Mouse (Mus musculus): ENCODE measurements around the gene Ldlrad3. TPM values are rescaled to one million over a fixed set of nuclear protein-coding genes. Genes with fewer than 3 reads are reported as not detected.

The Ldlrad3 gene
- polyA plus RNA-seq, 1 experiment from 2014 or later = 35.9 TPM

DNA sequence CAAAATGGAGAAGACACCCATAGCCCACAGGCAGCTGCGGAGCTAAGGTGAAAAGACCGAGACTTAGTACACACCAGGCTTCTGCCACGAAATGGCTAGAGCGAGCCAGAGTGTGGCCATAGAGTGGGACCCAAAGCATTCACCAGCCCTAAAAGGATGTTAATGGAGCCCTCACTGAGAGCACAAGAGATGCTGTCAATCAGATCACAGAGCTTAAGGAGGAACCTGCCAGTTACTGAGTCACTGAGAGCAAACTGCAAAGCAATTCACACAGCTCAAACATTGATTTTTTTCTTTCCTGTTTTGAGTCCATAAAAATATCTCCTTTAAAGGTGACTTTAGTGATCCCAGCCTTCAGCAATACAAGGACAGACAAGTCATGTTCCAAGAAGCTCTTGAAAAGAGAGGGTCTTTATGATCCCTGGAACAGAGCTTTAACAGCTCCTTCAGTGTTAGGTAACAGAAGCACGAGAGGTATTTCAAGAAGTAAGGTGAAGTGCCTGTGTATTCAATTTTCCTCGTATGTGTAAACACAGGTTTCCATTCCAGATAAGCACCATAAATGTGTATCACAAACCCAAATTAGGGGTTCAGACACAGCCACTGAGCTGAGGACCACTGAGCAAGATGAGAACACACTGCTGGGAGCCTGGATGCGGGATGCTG is 209.7 kb downstream of the Ldlrad3 start:
- ATAC-seq = no peak
- Histone ChIP-seq H3K27me3 (no peaks in the 10 kb centered on the region), H3K36me3 (ENCODE audit: poor library complexity, severe bottlenecking) (no peaks in the 10 kb centered on the region), H3K4me2 (no peak overlapping the region), H3K9ac (peak overlapping the region; percentile 8; the same call in 1 of the 2 replicates), H3K4me3 (no peak overlapping the region), H3K27ac (peak overlapping the region; percentile 95), H3K4me1 (peaks cover 90% of the 10 kb centered on the region), H3K9me3 (replicated peaks) (no peaks in the 10 kb centered on the region)
- 44% methylated on average over 7 of the region's 7 CpGs for WGBS

DNA sequence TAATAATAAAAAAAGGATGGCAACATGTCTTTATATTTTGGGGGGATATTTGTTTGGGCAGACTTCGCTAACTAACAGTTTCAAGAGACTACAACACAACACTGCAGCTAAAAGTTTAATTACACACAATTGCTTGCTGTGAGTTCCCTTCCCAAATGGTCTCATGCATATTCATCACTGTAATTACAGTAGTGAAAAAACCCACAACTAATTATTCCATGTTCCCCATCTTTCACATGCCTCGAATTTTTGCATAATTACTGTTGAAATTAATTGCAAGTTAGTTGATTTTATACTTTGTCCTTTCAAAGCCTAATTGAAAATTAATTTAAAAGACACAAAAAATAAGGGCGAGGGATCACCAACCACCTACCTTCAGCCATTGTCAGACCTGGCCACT is 212.4 kb downstream of the Ldlrad3 start:
- H3K36me3 ChIP-seq (ENCODE audit: poor library complexity, severe bottlenecking) = no peaks in the 10 kb centered on the region
- peak overlapping the region; percentile 51; the same call in 1 of the 2 replicates for H3K27ac ChIP-seq
- no peak overlapping the region for H3K4me2 ChIP-seq
- peak; percentile 44; the same call in 1 of the 2 replicates for ATAC-seq
- no peaks in the 10 kb centered on the region for H3K27me3 ChIP-seq
- no peak overlapping the region for H3K9ac ChIP-seq
- no peaks in the 10 kb centered on the region for H3K9me3 ChIP-seq (replicated peaks)
- WGBS = 33% methylated on average over 3 of the region's 3 CpGs
- H3K4me1 ChIP-seq = peaks cover 90% of the 10 kb centered on the region
- no peak overlapping the region for H3K4me3 ChIP-seq

DNA sequence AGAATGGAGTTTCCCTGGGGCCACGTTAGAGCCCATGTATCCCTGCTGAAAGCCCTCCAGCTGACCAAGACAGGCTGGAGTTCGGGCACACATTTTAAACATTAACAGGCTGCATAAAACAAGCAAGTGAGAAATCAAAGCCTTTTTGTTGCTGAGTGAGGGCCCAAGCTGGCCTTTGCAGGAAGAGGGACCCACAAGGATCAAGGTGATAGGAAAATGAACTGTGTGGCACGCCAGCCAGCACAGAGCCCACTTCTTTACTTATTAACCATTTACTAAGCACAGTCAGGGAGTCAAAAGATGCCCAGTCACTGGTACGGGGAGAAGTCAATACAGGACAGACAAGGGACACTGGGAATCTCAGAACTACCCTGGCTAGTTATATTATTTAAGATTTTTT is 218.6 kb downstream of the Ldlrad3 start:
- no peak overlapping the region for H3K4me3 ChIP-seq
- no peaks in the 10 kb centered on the region for H3K27me3 ChIP-seq
- H3K36me3 ChIP-seq (ENCODE audit: poor library complexity, severe bottlenecking) = no peaks in the 10 kb centered on the region
- H3K4me1 ChIP-seq = peaks cover 100% of the 10 kb centered on the region
- no peak overlapping the region for H3K9ac ChIP-seq
- H3K4me2 ChIP-seq = no peak overlapping the region
- 8% methylated on average over 4 of the region's 4 CpGs for WGBS
- no peak; the same call in 1 of the 2 replicates for ATAC-seq
- H3K9me3 ChIP-seq (replicated peaks) = no peaks in the 10 kb centered on the region
- peak overlapping the region; percentile 49 for H3K27ac ChIP-seq

DNA sequence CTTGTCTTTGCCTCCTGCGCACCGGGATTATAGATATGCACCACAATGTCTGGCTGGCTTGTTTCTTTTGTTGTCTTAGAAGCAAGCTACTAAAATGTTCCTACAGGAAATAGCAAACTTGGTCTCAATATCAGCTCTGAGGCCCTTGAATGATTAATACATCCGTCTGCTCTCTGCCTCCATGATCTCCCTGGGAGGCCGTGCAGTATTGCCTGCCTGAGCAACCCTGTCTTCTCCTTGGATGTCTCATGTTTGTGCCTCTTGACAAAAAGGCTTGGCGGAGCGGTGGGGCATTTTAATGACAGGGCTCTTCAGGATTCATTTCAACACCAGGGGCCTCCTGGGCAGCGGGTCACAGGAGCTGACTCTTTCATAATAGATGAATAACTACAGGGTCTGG is 219.0 kb downstream of the Ldlrad3 start:
- ATAC-seq = no peak
- H3K9ac ChIP-seq = no peak overlapping the region

DNA sequence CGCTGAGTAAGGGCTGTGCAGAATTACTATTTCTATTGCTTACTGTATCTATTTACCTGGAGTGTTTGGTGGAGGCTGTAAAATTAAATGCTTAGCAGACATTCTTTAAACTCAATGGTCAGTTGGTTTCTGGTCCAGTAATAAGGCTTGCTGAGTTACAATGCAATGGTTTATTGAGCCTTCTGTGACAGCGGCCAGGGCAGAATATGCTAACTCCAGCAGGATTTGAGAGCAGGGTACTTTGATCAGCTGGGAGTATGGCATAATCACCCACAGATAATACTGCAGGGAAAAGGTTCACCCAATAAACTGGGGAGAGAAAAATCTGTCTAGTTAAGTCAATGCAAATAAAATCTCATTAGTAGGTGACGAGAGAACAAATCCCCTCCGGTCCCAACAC is 220.2 kb downstream of the Ldlrad3 start:
- Histone ChIP-seq H3K36me3 (ENCODE audit: poor library complexity, severe bottlenecking) (no peaks in the 10 kb centered on the region), H3K4me1 (peaks cover 100% of the 10 kb centered on the region), H3K27me3 (no peaks in the 10 kb centered on the region), H3K4me2 (no peak overlapping the region), H3K9ac (no peak overlapping the region), H3K27ac (peak overlapping the region; percentile 37; the same call in 1 of the 2 replicates), H3K9me3 (replicated peaks) (no peaks in the 10 kb centered on the region), H3K4me3 (no peak overlapping the region)
- WGBS = 34% methylated on average over 4 of the region's 4 CpGs
- peak; percentile 11; the same call in 1 of the 2 replicates for ATAC-seq

More for the DNA sequence above, 219.0 kb downstream of the Ldlrad3 start:
- Histone ChIP-seq H3K36me3 (ENCODE audit: poor library complexity, severe bottlenecking) (no peaks in the 10 kb centered on the region), H3K4me3 (no peak overlapping the region), H3K27ac (peak overlapping the region; percentile 49; the same call in 1 of the 2 replicates), H3K4me1 (peaks cover 100% of the 10 kb centered on the region), H3K4me2 (no peak overlapping the region), H3K9me3 (replicated peaks) (no peaks in the 10 kb centered on the region), H3K27me3 (no peaks in the 10 kb centered on the region)
- WGBS = 14% methylated on average over 7 of the region's 7 CpGs

DNA sequence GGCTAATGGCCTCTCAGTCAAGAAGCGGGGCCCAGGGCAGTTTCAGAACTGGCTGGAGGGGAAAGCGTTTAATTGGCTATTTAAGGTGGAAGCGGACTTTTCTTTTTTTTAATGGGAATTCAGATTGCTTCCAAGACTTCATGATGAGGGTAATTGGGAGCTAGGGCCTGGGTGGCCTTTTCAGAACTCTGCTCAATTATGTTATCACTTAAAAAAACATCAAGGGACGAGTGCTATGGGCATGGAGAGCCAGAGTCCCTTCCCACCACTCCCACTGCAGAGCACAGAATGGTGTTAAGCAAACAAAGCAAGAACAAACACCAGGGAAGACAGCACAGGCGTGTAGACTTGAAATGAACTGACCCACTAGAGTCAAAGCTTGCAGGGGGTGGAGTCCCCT is 220.7 kb downstream of the Ldlrad3 start:
- H3K27me3 ChIP-seq = no peaks in the 10 kb centered on the region
- no peak overlapping the region for H3K4me2 ChIP-seq
- 12% methylated on average over 5 of the region's 5 CpGs for WGBS
- no peaks in the 10 kb centered on the region for H3K36me3 ChIP-seq (ENCODE audit: poor library complexity, severe bottlenecking)
- peaks cover 100% of the 10 kb centered on the region for H3K4me1 ChIP-seq
- H3K27ac ChIP-seq = peak overlapping the region; percentile 37; the same call in 1 of the 2 replicates
- H3K9ac ChIP-seq = no peak overlapping the region
- no peaks in the 10 kb centered on the region for H3K9me3 ChIP-seq (replicated peaks)
- H3K4me3 ChIP-seq = no peak overlapping the region
- ATAC-seq = peak; percentile 65

DNA sequence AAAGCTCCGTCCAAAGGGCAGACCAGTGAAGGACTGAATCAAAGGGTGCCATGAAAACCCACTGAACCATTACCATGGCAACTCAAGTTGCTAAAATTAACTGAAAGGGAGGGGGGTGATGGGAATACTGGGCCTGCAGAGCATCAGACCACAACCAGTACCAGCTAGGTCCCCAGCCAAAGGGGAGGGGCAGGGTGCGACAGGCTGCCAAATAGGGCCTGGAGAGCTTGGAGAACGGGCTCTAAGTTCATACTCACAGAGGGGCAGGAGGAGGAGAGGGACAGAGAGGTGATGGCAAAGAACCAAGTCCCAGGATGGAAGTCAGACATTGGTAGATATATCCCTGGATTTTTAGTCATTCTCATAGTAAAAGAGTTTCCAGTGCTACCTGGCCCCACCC is 222.8 kb downstream of the Ldlrad3 start:
- H3K4me2 ChIP-seq = no peak overlapping the region
- 41% methylated on average over 3 of the region's 3 CpGs for WGBS
- H3K27me3 ChIP-seq = no peaks in the 10 kb centered on the region
- H3K9me3 ChIP-seq (replicated peaks) = no peaks in the 10 kb centered on the region
- H3K4me3 ChIP-seq = no peak overlapping the region
- no peak overlapping the region for H3K27ac ChIP-seq
- H3K4me1 ChIP-seq = peaks cover 82% of the 10 kb centered on the region
- no peak overlapping the region for H3K9ac ChIP-seq
- ATAC-seq = no peak
- H3K36me3 ChIP-seq (ENCODE audit: poor library complexity, severe bottlenecking) = no peaks in the 10 kb centered on the region

DNA sequence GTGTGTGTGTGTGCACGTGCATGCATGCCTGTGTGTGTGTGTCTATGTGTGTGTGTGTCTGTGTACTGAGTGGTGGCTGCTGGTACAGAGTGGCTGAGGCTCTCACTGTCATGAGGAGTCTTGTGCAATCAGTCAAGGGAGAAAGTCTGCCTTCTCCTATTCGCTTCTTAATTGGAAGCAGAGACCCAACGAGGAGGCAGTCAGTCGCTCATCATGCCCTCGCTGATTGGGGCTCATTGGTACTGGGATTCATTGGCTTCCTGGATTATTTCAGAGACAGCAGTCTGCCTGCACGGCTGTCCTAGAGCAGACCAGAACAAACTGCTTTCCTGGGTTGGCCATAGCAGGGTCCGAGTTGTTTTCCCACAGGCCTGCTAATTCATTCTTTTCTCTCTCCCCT is 223.8 kb downstream of the Ldlrad3 start:
- 52% methylated on average over 7 of the region's 7 CpGs for WGBS
- Histone ChIP-seq H3K36me3 (ENCODE audit: poor library complexity, severe bottlenecking) (no peaks in the 10 kb centered on the region), H3K9me3 (replicated peaks) (no peaks in the 10 kb centered on the region), H3K4me1 (peaks cover 72% of the 10 kb centered on the region), H3K4me2 (no peak overlapping the region), H3K4me3 (no peak overlapping the region), H3K9ac (no peak overlapping the region), H3K27me3 (no peaks in the 10 kb centered on the region), H3K27ac (no peak overlapping the region; the same call in 1 of the 2 replicates)
- no peak for ATAC-seq

DNA sequence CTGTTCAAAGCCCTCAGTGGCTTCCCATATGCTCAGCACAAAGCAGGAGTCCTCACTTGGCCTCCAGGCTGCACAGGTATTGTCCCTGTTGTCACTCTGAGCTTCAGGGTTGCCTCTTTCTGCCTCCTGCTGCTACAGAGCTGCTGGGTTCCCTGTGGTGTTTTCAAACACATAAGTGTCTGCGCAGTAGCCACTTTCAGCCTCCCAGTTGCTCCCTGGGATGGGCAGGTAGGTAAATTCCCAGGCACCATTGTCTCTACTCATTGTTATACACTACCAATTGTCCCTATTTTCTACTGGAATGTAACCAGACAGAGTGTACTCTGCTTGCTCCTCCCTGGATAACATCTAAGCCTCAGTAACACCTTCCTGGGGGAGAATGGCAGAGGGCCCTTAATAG is 224.8 kb downstream of the Ldlrad3 start:
- no peak overlapping the region for H3K4me3 ChIP-seq
- no peaks in the 10 kb centered on the region for H3K36me3 ChIP-seq (ENCODE audit: poor library complexity, severe bottlenecking)
- peaks cover 69% of the 10 kb centered on the region for H3K4me1 ChIP-seq
- H3K9me3 ChIP-seq (replicated peaks) = no peaks in the 10 kb centered on the region
- H3K27me3 ChIP-seq = no peaks in the 10 kb centered on the region
- WGBS = 54% methylated on average over 1 of the region's 1 CpGs
- no peak for ATAC-seq
- H3K27ac ChIP-seq = 0 out of 2 replicates have a peak overlapping the region, but pooled peaks have one; percentile 2
- H3K9ac ChIP-seq = no peak overlapping the region
- H3K4me2 ChIP-seq = no peak overlapping the region

DNA sequence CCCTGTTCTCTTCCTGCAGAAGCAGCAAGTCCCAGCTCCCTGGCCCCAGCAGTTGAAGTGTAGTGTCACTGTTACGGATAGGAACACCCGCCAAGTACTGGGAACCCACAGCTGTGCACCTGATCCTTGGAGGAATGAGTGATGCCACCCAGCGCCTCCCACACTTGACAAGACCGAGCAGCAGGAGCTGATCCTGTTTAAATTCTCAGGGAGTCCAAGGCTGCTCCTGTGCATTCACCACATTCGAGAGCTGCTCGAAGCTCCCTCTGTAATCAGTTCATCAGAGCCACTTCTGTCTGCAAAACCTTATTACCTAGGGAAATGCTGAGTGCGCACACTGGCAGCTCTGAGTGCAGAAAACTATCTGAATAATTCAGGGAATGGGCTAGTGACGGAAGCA is 225.5 kb downstream of the Ldlrad3 start:
- 78% methylated on average over 8 of the region's 8 CpGs for WGBS
- no peak overlapping the region for H3K9ac ChIP-seq
- H3K4me2 ChIP-seq = no peak overlapping the region
- H3K27ac ChIP-seq = peak overlapping the region; percentile 14; the same call in 1 of the 2 replicates
- peak; percentile 37; the same call in 1 of the 2 replicates for ATAC-seq
- H3K9me3 ChIP-seq (replicated peaks) = no peaks in the 10 kb centered on the region
- no peaks in the 10 kb centered on the region for H3K36me3 ChIP-seq (ENCODE audit: poor library complexity, severe bottlenecking)
- H3K4me3 ChIP-seq = no peak overlapping the region
- peaks cover 69% of the 10 kb centered on the region for H3K4me1 ChIP-seq
- no peaks in the 10 kb centered on the region for H3K27me3 ChIP-seq

DNA sequence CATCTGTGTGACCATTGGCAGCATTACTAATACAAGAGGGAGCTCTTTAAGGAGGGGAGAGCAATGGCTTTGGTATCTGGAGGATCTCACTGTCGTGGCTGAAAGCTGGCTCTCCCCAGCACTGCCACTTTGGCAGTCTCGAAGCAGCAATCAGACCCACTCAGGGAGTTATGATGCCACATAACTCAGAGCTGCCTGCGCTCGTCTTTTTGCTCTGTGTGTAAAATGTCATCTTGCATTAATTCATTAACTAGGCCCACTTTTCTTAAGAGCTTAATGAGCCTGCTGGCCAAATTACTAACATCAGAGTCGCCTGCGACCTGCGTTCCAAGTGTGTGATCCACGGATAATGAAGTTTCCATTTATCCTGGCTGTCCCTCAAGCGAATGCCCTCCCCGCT is 230.1 kb downstream of the Ldlrad3 start:
- Histone ChIP-seq H3K9ac (peak overlapping the region; percentile 48), H3K36me3 (ENCODE audit: poor library complexity, severe bottlenecking) (peaks cover 34% of the 10 kb centered on the region), H3K27me3 (no peaks in the 10 kb centered on the region), H3K4me1 (peaks cover 34% of the 10 kb centered on the region), H3K4me2 (no peak overlapping the region), H3K9me3 (replicated peaks) (no peaks in the 10 kb centered on the region), H3K27ac (0 out of 2 replicates have a peak overlapping the region, but pooled peaks have one; percentile 37), H3K4me3 (no peak overlapping the region)
- 36% methylated on average over 10 of the region's 10 CpGs for WGBS
- ATAC-seq = peak; percentile 37; the same call in 1 of the 2 replicates

DNA sequence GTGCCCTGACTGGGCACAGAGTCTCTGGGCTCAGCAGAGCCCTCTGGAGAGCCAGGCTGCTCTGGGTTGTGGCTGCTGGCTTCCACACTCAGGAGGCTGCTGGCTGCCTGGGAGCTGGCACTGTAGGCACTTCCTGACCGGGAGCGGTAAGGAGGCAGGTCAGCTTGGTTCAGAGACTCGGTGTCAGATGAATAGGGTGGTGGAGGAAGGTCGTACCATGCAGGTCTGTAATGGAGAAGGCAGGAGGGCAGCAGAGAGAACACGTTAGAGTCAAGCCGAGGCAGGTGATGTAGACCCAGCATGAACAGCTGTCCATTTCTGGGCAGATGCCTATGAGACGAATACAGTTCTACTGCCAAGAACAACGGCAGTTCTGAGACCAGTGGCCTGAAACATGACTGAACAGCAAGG is 233.2 kb downstream of the Ldlrad3 start:
- no peak for ATAC-seq
- 91% methylated on average over 8 of the region's 8 CpGs for WGBS
- H3K4me2 ChIP-seq = no peak overlapping the region
- H3K36me3 ChIP-seq (ENCODE audit: poor library complexity, severe bottlenecking) = peaks cover 34% of the 10 kb centered on the region
- no peaks in the 10 kb centered on the region for H3K9me3 ChIP-seq (replicated peaks)
- no peak overlapping the region for H3K4me3 ChIP-seq
- H3K27ac ChIP-seq = no peak overlapping the region
- peaks cover 30% of the 10 kb centered on the region for H3K4me1 ChIP-seq
- H3K27me3 ChIP-seq = no peaks in the 10 kb centered on the region
- no peak overlapping the region for H3K9ac ChIP-seq
